Mouse (Mus musculus) bone marrow, adult 2 months (tissue): Measurements from ENCODE around the gene Bcl6. TPM values are rescaled to one million over a fixed set of nuclear protein-coding genes. Genes with fewer than 3 reads are reported as not detected.

ENCODE experiments used
- H3K27ac ChIP-seq: fragments of 200-500 bp; 2 replicates; pipeline ENCODE4 v1.5.1; 2012; ENCODE audit warnings: low read depth, mild to moderate bottlenecking, control low read depth, inconsistent platforms, low read length; ENCODE audit not compliant: control insufficient read depth, poor library complexity, insufficient read depth
- H3K4me1 ChIP-seq: fragments of 200-500 bp; 2 replicates; pipeline ENCODE4 v1.6.1; 2011; ENCODE audit warnings: low read length; ENCODE audit not compliant: control insufficient read depth, insufficient read depth
- H3K4me3 ChIP-seq: fragments of 200-500 bp; replicated peaks from 2 replicates; pipeline ENCODE3; 2011; ENCODE audit warnings: mild to moderate bottlenecking, low read depth, low read length, control low read depth; ENCODE audit not compliant: control insufficient read depth
- CTCF ChIP-seq: fragments of 200-500 bp; IDR thresholded peaks from 2 replicates; pipeline ENCODE4 v1.5.1; 2011; ENCODE audit warnings: low read length, control low read depth; ENCODE audit not compliant: control insufficient read depth, insufficient read depth
- POLR2A ChIP-seq: fragments of 200-500 bp; IDR thresholded peaks from 2 replicates; pipeline ENCODE4 v1.6.1; 2011; ENCODE audit warnings: low read depth, mild to moderate bottlenecking, control low read depth, low read length, borderline replicate concordance; ENCODE audit not compliant: control insufficient read depth
- WGBS: fragments of 180-500 bp; shearing (Covaris S2); methylation state at CpG from one replicate; pipeline ENCODE4 v1.1.7; 2018; 5-methylcytosine and 5-hydroxymethylcytosine counted together
- polyA plus RNA-seq: library from polyadenylated mRNA; stranded (reverse); fragments of >200 nt; gene quantifications from 2 replicates; pipeline ENCODE4 v1.2.4, GENCODE M21; 2011; ENCODE audit warnings: low replicate concordance; ENCODE audit not compliant: missing spikeins, insufficient read depth, insufficient read length

The Bcl6 gene
- polyA plus RNA-seq, 1 experiment, result 17.1 TPM

DNA sequence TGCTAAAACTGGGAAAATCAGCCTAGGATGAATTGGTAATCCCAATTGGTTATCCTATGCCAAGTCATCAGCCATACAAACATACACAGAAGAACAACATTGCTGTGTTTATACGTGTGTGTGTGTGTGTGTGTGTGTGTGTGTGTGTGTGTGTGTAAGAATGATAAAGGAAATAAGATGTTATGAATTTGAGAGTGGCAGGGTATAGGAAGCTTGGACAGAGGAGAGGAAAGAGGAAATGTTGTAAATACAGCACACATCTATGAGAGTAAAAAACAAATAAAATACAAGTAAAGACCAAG is 34.7 kb downstream of the Bcl6 start:
- TF ChIP-seq CTCF (no peak), POLR2A (no peak)
- whole genome bisulfite sequencing, result 4% methylated on average over 1 of the region's 1 CpGs
- Histone ChIP-seq H3K4me3 (no peak overlapping the region), H3K4me1 (no peaks in the 10 kb centered on the region), H3K27ac (no peak overlapping the region)

DNA sequence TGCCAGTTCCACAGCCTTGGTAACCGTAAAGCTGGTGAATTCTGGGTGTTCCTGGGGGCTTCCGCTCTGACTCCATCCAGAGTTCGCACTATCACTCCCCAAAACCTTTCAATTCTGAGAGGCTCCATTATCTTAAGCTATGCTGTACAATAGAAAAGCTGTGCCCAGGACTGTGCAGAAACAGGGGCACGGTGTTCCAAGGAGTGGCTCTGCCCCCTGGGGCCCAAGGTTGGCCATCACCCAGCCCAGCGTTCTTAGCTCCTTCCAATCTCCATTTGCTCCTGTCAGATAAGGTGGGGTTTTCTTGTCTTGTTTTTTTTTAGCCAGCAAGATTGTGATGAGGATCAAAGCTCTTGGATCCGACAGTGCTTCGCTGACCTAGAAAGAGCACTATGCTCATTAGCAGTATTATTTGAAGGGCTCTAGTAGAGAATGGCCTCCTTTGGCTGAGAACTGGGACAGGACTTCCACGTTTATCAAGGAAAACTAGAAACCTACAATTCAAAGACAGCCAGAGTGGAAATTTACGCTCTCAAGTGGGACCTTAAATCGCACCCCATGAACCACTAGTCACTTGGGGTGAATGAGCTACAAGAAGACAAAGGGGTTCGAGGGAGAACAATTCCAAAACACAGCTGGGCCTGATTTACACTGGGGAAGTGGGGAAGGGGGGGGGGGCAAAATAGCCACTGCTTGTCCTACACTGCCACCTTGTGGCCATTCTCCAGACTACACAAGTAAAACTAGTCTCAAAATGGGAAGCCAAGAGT is 35.3 kb downstream of the Bcl6 start:
- no peak for TF ChIP-seq POLR2A
- peak; percentile 41; the same call in 1 of the 2 replicates for TF ChIP-seq CTCF
- 59% methylated on average over 11 of the region's 11 CpGs for WGBS
- H3K27ac ChIP-seq, result no peak overlapping the region

DNA sequence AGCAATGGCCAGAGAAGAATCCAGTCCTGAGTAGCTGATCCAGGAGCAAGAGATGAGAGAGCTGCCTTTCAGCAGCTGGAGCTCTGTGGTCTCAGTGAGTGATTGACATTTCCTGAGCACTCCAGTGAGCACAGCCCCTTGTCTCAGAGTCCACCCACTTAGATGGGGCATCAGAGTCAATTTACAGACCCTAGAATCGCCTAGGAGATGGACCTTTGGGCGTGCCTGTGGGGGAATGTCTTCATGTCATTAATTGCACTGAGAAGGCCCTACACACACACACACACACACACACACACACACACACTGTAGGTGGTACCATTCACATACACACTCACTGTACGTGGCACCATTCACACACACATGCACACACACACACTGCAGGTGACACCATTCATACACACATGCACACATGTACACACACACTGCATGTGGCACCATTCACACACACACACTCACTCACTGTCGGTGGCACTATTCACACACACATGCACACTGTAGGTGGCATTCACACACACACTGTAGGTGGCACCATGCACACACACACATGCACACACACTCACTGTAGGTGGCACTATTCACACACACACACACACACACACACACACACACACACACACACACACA is 36.4 kb downstream of the Bcl6 start:
- TF ChIP-seq CTCF (no peak), POLR2A (no peak)
- no peak overlapping the region for H3K4me3 ChIP-seq
- H3K4me1 ChIP-seq, result no peaks in the 10 kb centered on the region
- 64% methylated on average over 4 of the region's 4 CpGs for WGBS
- H3K27ac ChIP-seq, result no peak overlapping the region

More for the DNA sequence above, 35.3 kb downstream of the Bcl6 start:
- no peak overlapping the region for H3K4me3 ChIP-seq
- no peaks in the 10 kb centered on the region for H3K4me1 ChIP-seq

DNA sequence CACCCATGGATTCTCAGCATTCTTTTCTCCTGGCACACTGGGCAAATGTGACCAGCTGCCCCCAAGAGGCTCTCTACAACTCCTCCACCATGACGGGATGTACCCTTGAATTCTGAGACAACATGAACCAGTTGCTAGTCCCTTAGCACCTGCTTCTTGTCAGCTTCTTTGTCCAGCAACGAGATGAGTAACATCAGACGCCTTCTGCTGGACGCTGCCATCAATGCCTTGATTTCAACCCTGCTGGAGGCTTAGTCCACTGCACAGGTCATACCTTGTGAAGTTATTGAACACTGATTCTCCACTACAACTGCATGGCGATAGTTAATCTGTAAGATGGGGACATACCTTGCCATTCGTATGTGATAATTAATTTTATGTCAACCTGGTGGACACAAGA is 41.0 kb downstream of the Bcl6 start:
- no peak overlapping the region for H3K4me3 ChIP-seq
- no peaks in the 10 kb centered on the region for H3K4me1 ChIP-seq
- H3K27ac ChIP-seq, result no peak overlapping the region
- no peak for TF ChIP-seq CTCF
- no peak for TF ChIP-seq POLR2A
- WGBS, result 81% methylated on average over 6 of the region's 6 CpGs

DNA sequence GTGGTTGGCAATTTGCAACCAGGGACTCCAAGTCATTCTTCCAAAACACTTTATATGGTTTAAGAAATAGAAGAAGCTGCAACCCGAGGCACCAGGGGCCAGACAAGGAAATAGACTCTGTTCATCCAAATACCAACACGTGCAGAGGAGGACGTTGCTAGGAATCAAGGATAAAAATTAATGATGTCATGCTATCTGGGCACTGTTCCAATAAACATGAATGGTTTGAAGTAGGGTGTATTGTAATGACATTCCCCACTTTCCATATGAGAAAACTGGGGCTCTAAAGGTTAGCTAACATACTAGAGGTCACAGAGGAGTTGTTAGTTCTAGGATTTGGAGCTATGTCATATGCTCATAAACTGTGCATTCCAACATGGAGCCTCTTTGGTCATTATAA is 43.9 kb downstream of the Bcl6 start:
- 37% methylated on average over 3 of the region's 3 CpGs for WGBS
- TF ChIP-seq POLR2A (no peak), CTCF (no peak)

DNA sequence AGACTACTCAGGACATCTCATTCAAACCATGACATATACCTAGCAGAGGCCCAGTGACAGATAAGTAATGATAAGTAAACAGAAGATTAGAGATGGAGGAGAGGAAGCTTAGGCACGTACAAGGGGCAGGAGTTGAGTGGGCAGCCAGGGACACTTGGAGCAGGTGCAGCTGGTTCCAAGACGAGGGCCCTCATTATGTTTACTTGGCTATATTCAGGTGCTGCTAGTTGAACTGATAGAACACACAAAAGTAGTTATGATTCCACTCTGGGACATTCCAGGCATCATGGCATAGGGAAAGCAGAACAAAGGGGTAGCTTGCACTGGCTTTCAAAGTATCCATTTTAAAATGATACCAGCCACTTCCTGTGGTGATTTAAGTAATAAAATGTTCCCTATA is 54.3 kb downstream of the Bcl6 start:
- H3K4me3 ChIP-seq, result no peak overlapping the region
- H3K27ac ChIP-seq, result no peak overlapping the region
- no peaks in the 10 kb centered on the region for H3K4me1 ChIP-seq
- TF ChIP-seq POLR2A (no peak), CTCF (no peak)
- 71% methylated on average over 2 of the region's 2 CpGs for WGBS

More for the DNA sequence above, 43.9 kb downstream of the Bcl6 start:
- H3K27ac ChIP-seq, result no peak overlapping the region
- no peaks in the 10 kb centered on the region for H3K4me1 ChIP-seq
- no peak overlapping the region for H3K4me3 ChIP-seq

DNA sequence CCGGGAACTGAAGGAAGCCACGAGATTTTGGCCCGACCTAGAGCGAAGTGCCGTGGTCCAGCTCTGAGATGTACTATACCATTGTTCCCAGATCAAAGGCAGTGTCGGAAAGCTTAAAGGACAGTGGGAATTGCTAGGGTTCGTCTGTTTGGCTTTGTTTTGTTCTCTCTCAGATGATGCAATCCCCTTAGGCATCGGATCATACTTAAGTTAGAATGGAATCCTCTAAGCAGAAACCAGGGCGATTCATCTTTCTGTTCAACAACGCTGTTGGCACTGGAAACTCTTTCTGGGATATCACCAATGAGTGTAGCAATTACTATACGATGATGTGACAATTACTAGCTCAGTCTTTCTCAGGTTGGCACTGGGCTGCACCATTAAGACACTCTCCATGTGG is 56.4 kb downstream of the Bcl6 start, which contains the start of gene Rtp2:
Rtp2 (minus strand) TSS at position 101 of the 400 bp plus-strand sequence.
- Histone ChIP-seq H3K4me1 (peaks cover 2% of the 10 kb centered on the region; the same call in 1 of the 2 replicates), H3K27ac (no peak within 1 kb of the TSS), H3K4me3 (no peak within 1 kb of the TSS)
- WGBS, result 79% methylated on average over 11 of the region's 11 CpGs
- TF ChIP-seq POLR2A, result no peak
- no peak for TF ChIP-seq CTCF

DNA sequence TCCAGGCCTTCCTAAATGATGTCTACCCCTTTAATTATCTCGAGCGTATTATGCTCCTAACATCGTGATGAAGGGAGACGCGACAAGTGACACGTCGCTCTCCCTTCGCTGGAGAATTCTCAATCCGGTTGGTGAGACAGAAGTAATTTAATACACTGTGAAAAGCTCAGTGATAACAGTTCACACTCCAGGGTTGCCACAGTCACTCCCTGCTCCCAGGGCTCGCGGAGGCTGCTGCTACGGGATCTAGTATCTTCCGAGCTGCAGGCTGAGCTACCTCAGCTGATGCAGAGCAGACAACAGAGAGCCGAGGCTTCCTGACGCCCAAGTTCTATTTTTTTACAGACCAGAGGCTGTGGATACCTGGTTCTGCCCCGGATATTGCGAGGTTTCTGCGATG is 57.4 kb downstream of the Bcl6 start:
- Histone ChIP-seq H3K27ac (no peak overlapping the region), H3K4me1 (peaks cover 2% of the 10 kb centered on the region; the same call in 1 of the 2 replicates), H3K4me3 (no peak overlapping the region)
- TF ChIP-seq CTCF, result no peak
- TF ChIP-seq POLR2A, result no peak
- 78% methylated on average over 18 of the region's 18 CpGs for WGBS
